Mouse (Mus musculus): ENCODE results near the gene Kcnma1. TPM values are rescaled to one million over a fixed set of nuclear protein-coding genes. Genes with fewer than 3 reads are reported as not detected.

The Kcnma1 gene
- polyA plus RNA-seq, 1 experiment from 2014 or later: 2.1 TPM

DNA sequence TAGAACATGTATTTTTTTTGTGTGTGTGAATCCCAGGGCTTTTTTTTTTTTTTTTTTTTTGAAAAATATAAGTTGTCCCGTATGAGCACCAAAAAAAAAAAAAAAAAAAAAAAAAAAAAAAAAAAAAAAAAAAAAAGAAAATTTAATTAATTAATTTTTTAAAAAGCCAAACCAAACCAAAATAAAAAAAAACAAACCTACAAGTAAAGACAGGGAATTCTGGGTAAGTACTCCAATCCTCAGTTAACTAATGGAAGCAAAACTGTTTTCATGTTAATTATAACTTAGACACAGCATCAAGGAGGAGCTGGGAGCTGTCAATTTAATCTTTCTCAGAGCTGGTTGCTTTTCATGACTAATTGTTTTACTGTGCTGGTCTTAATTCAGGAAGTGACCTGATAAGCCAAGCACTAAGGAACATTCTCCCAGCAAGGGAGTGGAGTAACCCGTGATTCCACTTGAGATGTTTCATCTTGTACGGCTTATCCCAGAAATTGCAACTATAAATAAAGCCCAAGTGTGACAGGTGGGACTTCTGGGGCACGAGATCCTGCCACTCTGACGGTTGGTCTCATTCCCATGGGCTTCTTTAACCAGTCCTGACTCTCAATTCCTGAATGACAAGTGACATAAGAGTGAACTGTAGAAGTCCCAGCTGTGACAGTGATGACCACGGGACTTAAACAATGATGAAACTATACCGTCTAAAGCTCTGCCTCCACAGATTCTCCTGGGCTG lies 424.4 kb downstream of the Kcnma1 start:
- no peaks in the 10 kb centered on the region for H3K9me3 ChIP-seq (replicated peaks; ENCODE audit: low read length)
- no peaks in the 10 kb centered on the region for H3K4me1 ChIP-seq (replicated peaks; ENCODE audit: insufficient read depth, low read length)
- 49% methylated on average over 7 of the region's 7 CpGs for WGBS
- TF ChIP-seq CTCF (IDR thresholded peaks at IDR 0.05; ENCODE audit: low read depth): no peak
- H3K9ac ChIP-seq (ENCODE audit: low read depth, low read length): no peak overlapping the region
- no peaks in the 10 kb centered on the region for H3K36me3 ChIP-seq (ENCODE audit: insufficient read depth, low read length)
- H3K4me2 ChIP-seq (ENCODE audit: low read length): no peak overlapping the region
- no peak overlapping the region for H3K27ac ChIP-seq
- no peak for DNase-seq (ENCODE audit: low spot score)
- no peak for ATAC-seq (replicated peaks; ENCODE audit: low FRiP score, low read depth)
- no peak overlapping the region for H3K4me3 ChIP-seq (replicated peaks; ENCODE audit: low read depth, low read length)
- no peaks in the 10 kb centered on the region for H3K27me3 ChIP-seq (ENCODE audit: insufficient read depth, low read length)

DNA sequence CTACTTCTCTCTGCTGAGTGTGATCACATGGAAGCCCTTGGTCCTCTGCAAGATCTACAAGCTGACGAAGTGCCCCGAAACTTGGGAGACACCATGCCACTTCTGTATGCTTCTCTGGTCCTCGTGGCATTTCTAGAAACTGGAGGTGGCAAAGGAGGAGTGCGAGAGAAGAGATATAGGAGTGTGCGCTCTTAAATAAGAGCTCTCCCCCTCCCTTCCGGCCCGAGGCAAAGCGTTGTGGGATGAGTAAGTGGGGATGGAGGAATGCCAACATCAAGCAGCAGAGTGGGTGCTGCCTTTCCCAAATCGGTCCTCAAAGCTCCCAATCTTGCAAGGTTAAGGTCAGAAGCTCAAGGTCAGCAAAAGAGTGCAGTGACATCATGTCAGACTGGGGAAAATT lies 426.8 kb downstream of the Kcnma1 start:
- no peak for ATAC-seq (replicated peaks; ENCODE audit: low FRiP score, low read depth)
- no peaks in the 10 kb centered on the region for H3K9me3 ChIP-seq (replicated peaks; ENCODE audit: low read length)

DNA sequence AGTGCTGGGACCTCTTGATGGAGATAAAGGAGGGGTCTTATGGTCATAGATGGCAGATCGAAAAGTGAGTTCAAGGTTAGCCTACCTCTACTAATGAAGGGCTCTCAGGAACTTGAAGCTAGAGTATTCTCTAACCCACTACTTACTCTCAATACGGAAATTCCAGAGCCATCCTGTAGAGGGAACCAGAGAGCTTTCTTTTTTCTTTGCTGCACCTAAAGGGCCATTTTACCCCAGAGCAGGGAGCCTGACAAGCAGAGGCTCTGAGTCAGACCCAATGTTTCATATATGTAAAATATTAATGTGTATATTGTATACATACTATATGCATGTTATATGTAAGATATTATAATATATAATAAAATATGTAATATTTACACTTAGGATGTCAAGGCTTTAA lies 431.1 kb downstream of the Kcnma1 start:
- Histone ChIP-seq H3K9ac (ENCODE audit: low read depth, low read length) (no peak overlapping the region), H3K4me3 (replicated peaks; ENCODE audit: low read depth, low read length) (no peak overlapping the region), H3K27me3 (ENCODE audit: insufficient read depth, low read length) (no peaks in the 10 kb centered on the region), H3K9me3 (replicated peaks; ENCODE audit: low read length) (no peaks in the 10 kb centered on the region), H3K36me3 (ENCODE audit: insufficient read depth, low read length) (no peaks in the 10 kb centered on the region), H3K4me1 (replicated peaks; ENCODE audit: insufficient read depth, low read length) (no peaks in the 10 kb centered on the region), H3K27ac (no peak overlapping the region), H3K4me2 (ENCODE audit: low read length) (no peak overlapping the region)
- DNase-seq (ENCODE audit: low spot score): peak; percentile 84
- peak; percentile 87 for TF ChIP-seq CTCF (IDR thresholded peaks at IDR 0.05; ENCODE audit: low read depth)
- ATAC-seq (replicated peaks; ENCODE audit: low FRiP score, low read depth): 0 out of 2 replicates have a peak, but pooled peaks have one; percentile 25
- WGBS: 7% methylated on average over 2 of the region's 2 CpGs

More for the DNA sequence above, 426.8 kb downstream of the Kcnma1 start:
- no peak overlapping the region for H3K4me2 ChIP-seq (ENCODE audit: low read length)
- no peaks in the 10 kb centered on the region for H3K27me3 ChIP-seq (ENCODE audit: insufficient read depth, low read length)
- H3K27ac ChIP-seq: no peak overlapping the region
- no peak overlapping the region for H3K9ac ChIP-seq (ENCODE audit: low read depth, low read length)
- 81% methylated on average over 9 of the region's 9 CpGs for WGBS
- no peaks in the 10 kb centered on the region for H3K36me3 ChIP-seq (ENCODE audit: insufficient read depth, low read length)
- H3K4me1 ChIP-seq (replicated peaks; ENCODE audit: insufficient read depth, low read length): no peaks in the 10 kb centered on the region
- TF ChIP-seq CTCF (IDR thresholded peaks at IDR 0.05; ENCODE audit: low read depth): no peak
- no peak for DNase-seq (ENCODE audit: low spot score)
- H3K4me3 ChIP-seq (replicated peaks; ENCODE audit: low read depth, low read length): no peak overlapping the region

DNA sequence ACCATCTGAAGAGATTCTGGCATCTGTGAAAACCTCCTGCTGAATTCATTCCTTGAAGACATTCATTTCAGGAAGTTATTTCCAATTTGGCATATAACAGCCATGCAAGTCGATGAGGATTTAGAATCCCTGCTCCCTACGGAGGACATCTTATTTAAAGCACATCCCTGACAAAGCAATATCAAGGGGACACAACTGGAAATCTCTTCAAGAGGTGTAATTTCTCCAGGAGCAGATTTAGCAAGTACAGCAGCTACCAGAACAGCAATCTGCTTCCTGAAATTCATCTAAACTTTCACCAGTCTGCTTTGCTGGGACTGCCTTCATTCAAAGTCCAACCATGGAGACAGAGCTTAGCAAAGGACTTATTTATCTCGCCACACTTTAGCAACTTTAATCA lies 433.0 kb downstream of the Kcnma1 start:
- 71% methylated on average over 3 of the region's 3 CpGs for WGBS
- Histone ChIP-seq H3K4me3 (replicated peaks; ENCODE audit: low read depth, low read length) (no peak overlapping the region), H3K36me3 (ENCODE audit: insufficient read depth, low read length) (no peaks in the 10 kb centered on the region), H3K27ac (no peak overlapping the region), H3K4me2 (ENCODE audit: low read length) (no peak overlapping the region), H3K9me3 (replicated peaks; ENCODE audit: low read length) (no peaks in the 10 kb centered on the region), H3K27me3 (ENCODE audit: insufficient read depth, low read length) (no peaks in the 10 kb centered on the region), H3K9ac (ENCODE audit: low read depth, low read length) (no peak overlapping the region), H3K4me1 (replicated peaks; ENCODE audit: insufficient read depth, low read length) (no peaks in the 10 kb centered on the region)
- DNase-seq (ENCODE audit: low spot score) (no peak), ATAC-seq (replicated peaks; ENCODE audit: low FRiP score, low read depth) (no peak)
- TF ChIP-seq CTCF (IDR thresholded peaks at IDR 0.05; ENCODE audit: low read depth): no peak

DNA sequence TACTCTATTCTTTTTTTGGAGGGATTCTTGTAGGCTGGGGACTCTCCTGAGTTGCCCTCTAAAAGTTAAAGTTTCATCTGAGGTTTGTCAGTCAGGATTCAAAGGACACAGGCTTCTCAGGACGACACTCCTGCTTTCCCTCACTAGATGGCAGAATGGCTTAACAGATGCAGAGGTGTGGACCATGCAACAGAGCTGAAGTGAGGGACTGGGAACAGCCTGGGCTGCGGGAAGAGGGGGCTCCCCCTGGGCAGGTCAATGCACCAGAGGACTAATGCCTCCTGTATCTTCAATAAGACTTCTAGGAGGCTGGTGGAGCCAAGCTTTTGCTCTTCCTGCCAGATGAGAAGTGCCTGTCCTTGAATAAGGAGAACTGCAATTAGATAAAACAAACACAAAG lies 438.3 kb downstream of the Kcnma1 start:
- no peaks in the 10 kb centered on the region for H3K4me1 ChIP-seq (replicated peaks; ENCODE audit: insufficient read depth, low read length)
- H3K9me3 ChIP-seq (replicated peaks; ENCODE audit: low read length): no peaks in the 10 kb centered on the region
- WGBS: 6% methylated on average over 2 of the region's 2 CpGs
- no peak overlapping the region for H3K27ac ChIP-seq
- H3K4me3 ChIP-seq (replicated peaks; ENCODE audit: low read depth, low read length): no peak overlapping the region
- DNase-seq (ENCODE audit: low spot score): peak; percentile 63
- TF ChIP-seq CTCF (IDR thresholded peaks at IDR 0.05; ENCODE audit: low read depth): peak; percentile 74
- ATAC-seq (replicated peaks; ENCODE audit: low FRiP score, low read depth): no peak
- no peaks in the 10 kb centered on the region for H3K27me3 ChIP-seq (ENCODE audit: insufficient read depth, low read length)
- no peak overlapping the region for H3K4me2 ChIP-seq (ENCODE audit: low read length)
- no peaks in the 10 kb centered on the region for H3K36me3 ChIP-seq (ENCODE audit: insufficient read depth, low read length)
- H3K9ac ChIP-seq (ENCODE audit: low read depth, low read length): no peak overlapping the region

DNA sequence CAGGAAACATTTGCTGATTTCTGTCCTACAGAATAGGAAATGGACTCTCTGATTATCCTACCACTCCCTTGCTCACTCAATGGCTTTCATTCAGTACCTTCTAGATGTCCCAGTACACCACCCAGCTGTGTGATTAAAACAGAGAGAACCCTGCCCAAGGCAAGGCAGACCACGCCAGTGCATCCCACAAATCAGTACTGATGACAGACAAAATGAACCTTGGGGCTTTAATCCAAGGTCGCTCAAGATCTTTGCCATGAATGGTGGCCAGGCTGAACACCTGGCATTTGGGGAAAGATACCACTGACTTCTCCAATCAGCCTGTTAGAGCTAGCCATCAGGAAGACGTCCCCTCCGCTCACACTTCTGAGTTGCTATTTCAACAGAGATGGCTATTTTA lies 440.2 kb downstream of the Kcnma1 start:
- H3K9me3 ChIP-seq (replicated peaks; ENCODE audit: low read length): no peaks in the 10 kb centered on the region
- no peak overlapping the region for H3K27ac ChIP-seq
- no peak overlapping the region for H3K4me2 ChIP-seq (ENCODE audit: low read length)
- H3K4me3 ChIP-seq (replicated peaks; ENCODE audit: low read depth, low read length): no peak overlapping the region
- H3K27me3 ChIP-seq (ENCODE audit: insufficient read depth, low read length): no peaks in the 10 kb centered on the region
- H3K9ac ChIP-seq (ENCODE audit: low read depth, low read length): no peak overlapping the region
- DNase-seq (ENCODE audit: low spot score): no peak
- WGBS: 73% methylated on average over 4 of the region's 4 CpGs
- ATAC-seq (replicated peaks; ENCODE audit: low FRiP score, low read depth): no peak
- no peak for TF ChIP-seq CTCF (IDR thresholded peaks at IDR 0.05; ENCODE audit: low read depth)
- no peaks in the 10 kb centered on the region for H3K36me3 ChIP-seq (ENCODE audit: insufficient read depth, low read length)
- H3K4me1 ChIP-seq (replicated peaks; ENCODE audit: insufficient read depth, low read length): no peaks in the 10 kb centered on the region

DNA sequence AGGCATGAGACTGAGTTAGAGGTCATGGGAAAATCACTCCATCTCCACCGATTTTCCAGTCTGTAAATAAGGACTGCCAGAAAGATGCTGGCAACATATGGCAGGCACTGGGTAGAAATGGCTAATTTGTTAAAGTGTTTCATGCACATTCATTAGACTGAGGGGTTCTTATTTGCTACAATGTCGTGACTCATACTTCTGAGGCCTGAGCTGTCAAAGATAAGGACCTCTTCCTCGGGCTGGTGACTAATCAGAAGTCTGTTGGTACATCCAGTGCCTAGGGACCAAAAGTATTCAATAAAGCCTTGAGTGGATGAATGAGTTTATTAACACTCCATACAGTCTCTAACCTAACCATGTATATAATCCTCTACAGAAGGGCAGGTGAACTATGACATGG lies 440.9 kb downstream of the Kcnma1 start:
- H3K4me1 ChIP-seq (replicated peaks; ENCODE audit: insufficient read depth, low read length): no peaks in the 10 kb centered on the region
- H3K27me3 ChIP-seq (ENCODE audit: insufficient read depth, low read length): no peaks in the 10 kb centered on the region
- no peak overlapping the region for H3K9ac ChIP-seq (ENCODE audit: low read depth, low read length)
- TF ChIP-seq CTCF (IDR thresholded peaks at IDR 0.05; ENCODE audit: low read depth): no peak
- no peak overlapping the region for H3K4me3 ChIP-seq (replicated peaks; ENCODE audit: low read depth, low read length)
- no peaks in the 10 kb centered on the region for H3K9me3 ChIP-seq (replicated peaks; ENCODE audit: low read length)
- no peak overlapping the region for H3K27ac ChIP-seq
- H3K36me3 ChIP-seq (ENCODE audit: insufficient read depth, low read length): no peaks in the 10 kb centered on the region
- DNase-seq (ENCODE audit: low spot score): no peak
- ATAC-seq (replicated peaks; ENCODE audit: low FRiP score, low read depth): no peak
- no peak overlapping the region for H3K4me2 ChIP-seq (ENCODE audit: low read length)
- 66% methylated on average over 3 of the region's 3 CpGs for WGBS
